Mouse (Mus musculus): ENCODE measurements at regions not wholly inside any gene's neighbourhood (a gene's known extent, or its start where the extent isn't known, plus 50 kb on each side); places are given as distances from the start of the nearest gene placed in this dataset.

- no peak overlapping the region for H3K4me3 ChIP-seq
- no peaks in the 10 kb centered on the region for H3K79me2 ChIP-seq (ENCODE audit: control insufficient read depth, insufficient read depth)
- no peak for TF ChIP-seq SRF (IDR thresholded peaks at IDR 0.05; ENCODE audit: control insufficient read depth, insufficient read length, low read depth)
- no peak for TF ChIP-seq CEBPB (IDR thresholded peaks at IDR 0.05; ENCODE audit: insufficient read depth, poor library complexity, severe bottlenecking)
- no peak for TF ChIP-seq POLR2A (IDR thresholded peaks at IDR 0.05; ENCODE audit: insufficient read length, low read depth)
- TF ChIP-seq POLR2AphosphoS2 (IDR thresholded peaks at IDR 0.05; ENCODE audit: insufficient read length, low read depth): no peak
- no peak for TF ChIP-seq TCF12 (IDR thresholded peaks at IDR 0.05; ENCODE audit: insufficient read depth, poor library complexity, severe bottlenecking)
- no peak for TF ChIP-seq REST (IDR thresholded peaks at IDR 0.05; ENCODE audit: insufficient read depth, insufficient read length)
- TF ChIP-seq USF1 (IDR thresholded peaks at IDR 0.05; ENCODE audit: low read depth): no peak
- no peak for TF ChIP-seq TCF3 (IDR thresholded peaks at IDR 0.05; ENCODE audit: insufficient read length, low read depth)
- TF ChIP-seq E2F4 (IDR thresholded peaks at IDR 0.05; ENCODE audit: insufficient read depth): no peak
- TF ChIP-seq MYOD1 (IDR thresholded peaks at IDR 0.05; ENCODE audit: control insufficient read depth in 1 of 3, insufficient read length in 2 of 3, low read depth in 2 of 3): no peak
- TF ChIP-seq MYOG (IDR thresholded peaks at IDR 0.05; ENCODE audit: control insufficient read depth in 1 of 3, insufficient read depth in 1 of 3, insufficient read length in 2 of 3, low read depth in 2 of 3): no peak
- TF ChIP-seq MAX (IDR thresholded peaks at IDR 0.05; ENCODE audit: low read depth): no peak
- no peak overlapping the region for H3K4me2 ChIP-seq (ENCODE audit: low read depth)
- H3K27me3 ChIP-seq (ENCODE audit: control insufficient read depth, insufficient read depth, insufficient read length): no peaks in the 10 kb centered on the region
- H3K36me3 ChIP-seq (ENCODE audit: control insufficient read depth, insufficient read depth): no peaks in the 10 kb centered on the region
- no peak overlapping the region for H3ac ChIP-seq (ENCODE audit: control insufficient read depth, insufficient read length)
Measured at GRCm38 (mm10) chr6:39283761-39284415, 77.3 kb upstream of the Kdm7a start.

- Histone ChIP-seq H3K79me2 (ENCODE audit: control insufficient read depth, insufficient read depth) (no peaks in the 10 kb centered on the region), H3K36me3 (ENCODE audit: control insufficient read depth, insufficient read depth) (no peaks in the 10 kb centered on the region), H3K4me2 (ENCODE audit: low read depth) (no peak overlapping the region), H3K4me3 (no peak overlapping the region), H3ac (ENCODE audit: control insufficient read depth, insufficient read length) (no peak overlapping the region), H3K27me3 (ENCODE audit: control insufficient read depth, insufficient read depth, insufficient read length) (no peaks in the 10 kb centered on the region)
- TF ChIP-seq POLR2A (IDR thresholded peaks at IDR 0.05; ENCODE audit: insufficient read length, low read depth): no peak
- TF ChIP-seq POLR2AphosphoS2 (IDR thresholded peaks at IDR 0.05; ENCODE audit: insufficient read length, low read depth): no peak
- no peak for TF ChIP-seq MYOD1 (IDR thresholded peaks at IDR 0.05; ENCODE audit: control insufficient read depth in 1 of 3, insufficient read length in 2 of 3, low read depth in 2 of 3)
- TF ChIP-seq REST (IDR thresholded peaks at IDR 0.05; ENCODE audit: insufficient read depth, insufficient read length): no peak
Measured at GRCm38 (mm10) chr6:39278317-39278716, 71.7 kb upstream of the Kdm7a start.

GRCm38 (mm10) chr6:39274774-39275502 is 68.3 kb upstream of the Kdm7a start:
- no peak overlapping the region for H3K4me2 ChIP-seq (ENCODE audit: low read depth)
- H3K79me2 ChIP-seq (ENCODE audit: control insufficient read depth, insufficient read depth): no peaks in the 10 kb centered on the region
- H3K27me3 ChIP-seq (ENCODE audit: control insufficient read depth, insufficient read depth, insufficient read length): no peaks in the 10 kb centered on the region
- H3ac ChIP-seq (ENCODE audit: control insufficient read depth, insufficient read length): no peak overlapping the region
- H3K36me3 ChIP-seq (ENCODE audit: control insufficient read depth, insufficient read depth): no peaks in the 10 kb centered on the region
- TF ChIP-seq REST (IDR thresholded peaks at IDR 0.05; ENCODE audit: insufficient read depth, insufficient read length): no peak
- TF ChIP-seq POLR2A (IDR thresholded peaks at IDR 0.05; ENCODE audit: insufficient read length, low read depth): no peak
- TF ChIP-seq CEBPB (IDR thresholded peaks at IDR 0.05; ENCODE audit: insufficient read depth, poor library complexity, severe bottlenecking): no peak
- TF ChIP-seq POLR2AphosphoS2 (IDR thresholded peaks at IDR 0.05; ENCODE audit: insufficient read length, low read depth): no peak
- TF ChIP-seq TCF12 (IDR thresholded peaks at IDR 0.05; ENCODE audit: insufficient read depth, poor library complexity, severe bottlenecking): no peak
- TF ChIP-seq MYOG (IDR thresholded peaks at IDR 0.05; ENCODE audit: control insufficient read depth in 1 of 3, insufficient read depth in 1 of 3, insufficient read length in 2 of 3, low read depth in 2 of 3): no peak
- TF ChIP-seq USF1 (IDR thresholded peaks at IDR 0.05; ENCODE audit: low read depth): no peak
- H3K4me3 ChIP-seq: no peak overlapping the region

GRCm38 (mm10) chr6:39273427-39273826 is 66.8 kb upstream of the Kdm7a start:
- Histone ChIP-seq H3ac (ENCODE audit: control insufficient read depth, insufficient read length) (no peak overlapping the region), H3K27me3 (ENCODE audit: control insufficient read depth, insufficient read depth, insufficient read length) (no peaks in the 10 kb centered on the region), H3K36me3 (ENCODE audit: control insufficient read depth, insufficient read depth) (no peaks in the 10 kb centered on the region), H3K4me2 (ENCODE audit: low read depth) (no peak overlapping the region), H3K4me3 (no peak overlapping the region), H3K79me2 (ENCODE audit: control insufficient read depth, insufficient read depth) (no peaks in the 10 kb centered on the region)
- no peak for TF ChIP-seq E2F4 (IDR thresholded peaks at IDR 0.05; ENCODE audit: insufficient read depth)
- no peak for TF ChIP-seq POLR2AphosphoS2 (IDR thresholded peaks at IDR 0.05; ENCODE audit: insufficient read length, low read depth)
- no peak for TF ChIP-seq MAX (IDR thresholded peaks at IDR 0.05; ENCODE audit: low read depth)
- TF ChIP-seq TCF12 (IDR thresholded peaks at IDR 0.05; ENCODE audit: insufficient read depth, poor library complexity, severe bottlenecking): no peak
- no peak for TF ChIP-seq POLR2A (IDR thresholded peaks at IDR 0.05; ENCODE audit: insufficient read length, low read depth)
- no peak for TF ChIP-seq MYOG (IDR thresholded peaks at IDR 0.05; ENCODE audit: control insufficient read depth in 1 of 3, insufficient read depth in 1 of 3, insufficient read length in 2 of 3, low read depth in 2 of 3)
- TF ChIP-seq SRF (IDR thresholded peaks at IDR 0.05; ENCODE audit: control insufficient read depth, insufficient read length, low read depth): no peak
- TF ChIP-seq REST (IDR thresholded peaks at IDR 0.05; ENCODE audit: insufficient read depth, insufficient read length): no peak
- no peak for TF ChIP-seq CEBPB (IDR thresholded peaks at IDR 0.05; ENCODE audit: insufficient read depth, poor library complexity, severe bottlenecking)
- TF ChIP-seq TCF3 (IDR thresholded peaks at IDR 0.05; ENCODE audit: insufficient read length, low read depth): no peak
- no peak for TF ChIP-seq USF1 (IDR thresholded peaks at IDR 0.05; ENCODE audit: low read depth)
- no peak for TF ChIP-seq MYOD1 (IDR thresholded peaks at IDR 0.05; ENCODE audit: control insufficient read depth in 1 of 3, insufficient read length in 2 of 3, low read depth in 2 of 3)
